Mouse (Mus musculus) midbrain, embryonic 15.5 days (tissue): ENCODE measurements around the gene Dpy30. TPM values are rescaled to one million over a fixed set of nuclear protein-coding genes. Genes with fewer than 3 reads are reported as not detected.

Source experiments
- ATAC-seq: fragments of 200-750 bp; cut with Nextera tagmentation; replicated peaks from 2 replicates; pipeline ENCODE4 v1.8.0; 2017; ENCODE audit warnings: moderate TSS enrichment
- H3K27ac ChIP-seq: fragments of 300-500 bp; sonication (generic); 2 replicates; pipeline ENCODE4 v1.5.1; 2015; ENCODE audit warnings: mild to moderate bottlenecking, inconsistent platforms
- H3K27me3 ChIP-seq: fragments of 300-500 bp; sonication (generic); replicated peaks from 2 replicates; pipeline ENCODE4 v1.6.1; 2015; ENCODE audit warnings: inconsistent platforms
- H3K36me3 ChIP-seq: fragments of 300-500 bp; sonication (generic); replicated peaks from 2 replicates; pipeline ENCODE4 v1.6.1; 2015; ENCODE audit warnings: inconsistent platforms
- H3K4me1 ChIP-seq: fragments of 300-500 bp; sonication (generic); 2 replicates; pipeline ENCODE4 v1.6.1; 2015; ENCODE audit warnings: inconsistent platforms
- H3K4me2 ChIP-seq: fragments of 300-500 bp; sonication (generic); 2 replicates; pipeline ENCODE4 v1.6.1; 2015; ENCODE audit warnings: inconsistent platforms, mild to moderate bottlenecking, moderate library complexity
- H3K4me3 ChIP-seq: fragments of 300-500 bp; sonication (generic); 2 replicates; pipeline ENCODE4 v1.5.1; 2015; ENCODE audit warnings: mild to moderate bottlenecking, inconsistent platforms
- H3K9ac ChIP-seq: fragments of 300-500 bp; sonication (generic); 2 replicates; pipeline ENCODE4 v1.6.1; 2015; ENCODE audit warnings: mild to moderate bottlenecking, inconsistent platforms
- H3K9me3 ChIP-seq: fragments of 300-500 bp; sonication (generic); 2 replicates; pipeline ENCODE4 v1.6.1; 2016; ENCODE audit warnings: inconsistent platforms
- WGBS: fragments of 180-500 bp; shearing (Covaris S2); methylation state at CpG from one replicate; pipeline ENCODE4 v1.1.7; 2015; ENCODE audit warnings: mixed read lengths; 5-methylcytosine and 5-hydroxymethylcytosine counted together
- polyA plus RNA-seq: library from polyadenylated mRNA; unstranded; fragments of >200 nt; fragmentation: Nextera tagmentation; extraction: Ambion mirVana; gene quantifications from 2 replicates; pipeline ENCODE4 v1.2.1, GENCODE M21; 2015

Dpy30 gene
- polyA plus RNA-seq, 1 experiment from 2014 or later, result 191 TPM

- no peaks in the 10 kb centered on the region for H3K4me1 ChIP-seq
- 97% methylated on average over 3 of the region's 3 CpGs for WGBS
- no peaks in the 10 kb centered on the region for H3K36me3 ChIP-seq
- no peak overlapping the region for H3K27ac ChIP-seq
- no peak overlapping the region for H3K4me3 ChIP-seq
- H3K27me3 ChIP-seq, result no peaks in the 10 kb centered on the region
- no peaks in the 10 kb centered on the region for H3K9me3 ChIP-seq
- H3K9ac ChIP-seq, result no peak overlapping the region
- no peak for ATAC-seq
- no peak overlapping the region for H3K4me2 ChIP-seq
Observed at GRCm38 (mm10) chr17:74271541-74272268, 52.0 kb downstream of the Dpy30 start.

- no peak overlapping the region for H3K9ac ChIP-seq
- no peak overlapping the region for H3K27ac ChIP-seq
- H3K4me1 ChIP-seq, result peaks cover 5% of the 10 kb centered on the region
- no peak overlapping the region for H3K4me3 ChIP-seq
- ATAC-seq, result no peak
- 90% methylated on average over 2 of the region's 2 CpGs for WGBS
- H3K27me3 ChIP-seq, result no peaks in the 10 kb centered on the region
- H3K36me3 ChIP-seq, result no peaks in the 10 kb centered on the region
- H3K4me2 ChIP-seq, result no peak overlapping the region
- no peaks in the 10 kb centered on the region for H3K9me3 ChIP-seq
Observed at GRCm38 (mm10) chr17:74270205-74270604, 53.5 kb downstream of the Dpy30 start.

- H3K9me3 ChIP-seq, result no peaks in the 10 kb centered on the region
- H3K4me2 ChIP-seq, result no peak overlapping the region
- no peak for ATAC-seq
- H3K27me3 ChIP-seq, result no peaks in the 10 kb centered on the region
- no peak overlapping the region for H3K27ac ChIP-seq
- no peak overlapping the region for H3K9ac ChIP-seq
- no peak overlapping the region for H3K4me3 ChIP-seq
- 89% methylated on average over 11 of the region's 11 CpGs for WGBS
- no peaks in the 10 kb centered on the region for H3K36me3 ChIP-seq
- peaks cover 15% of the 10 kb centered on the region for H3K4me1 ChIP-seq
Observed at GRCm38 (mm10) chr17:74267415-74268180, 56.1 kb downstream of the Dpy30 start.

- Histone ChIP-seq H3K27me3 (no peaks in the 10 kb centered on the region), H3K27ac (no peak overlapping the region), H3K36me3 (no peaks in the 10 kb centered on the region), H3K9me3 (no peaks in the 10 kb centered on the region), H3K9ac (no peak overlapping the region), H3K4me1 (peaks cover 15% of the 10 kb centered on the region), H3K4me3 (no peak overlapping the region), H3K4me2 (no peak overlapping the region)
- ATAC-seq, result no peak
- WGBS, result 40% methylated on average over 1 of the region's 1 CpGs
Observed at GRCm38 (mm10) chr17:74265636-74266035, 58.1 kb downstream of the Dpy30 start.

GRCm38 (mm10) chr17:74265156-74265505 is 58.6 kb downstream of the Dpy30 start:
- Histone ChIP-seq H3K9me3 (no peaks in the 10 kb centered on the region), H3K9ac (no peak overlapping the region), H3K4me2 (no peak overlapping the region), H3K27me3 (no peaks in the 10 kb centered on the region), H3K4me3 (no peak overlapping the region), H3K36me3 (no peaks in the 10 kb centered on the region), H3K4me1 (peaks cover 15% of the 10 kb centered on the region), H3K27ac (peak overlapping the region; percentile 58)
- 5% methylated on average over 5 of the region's 5 CpGs for WGBS
- ATAC-seq, result no peak; the same call in 1 of the 2 replicates

- Histone ChIP-seq H3K4me3 (no peak overlapping the region), H3K9ac (no peak overlapping the region), H3K36me3 (no peaks in the 10 kb centered on the region), H3K4me1 (peaks cover 15% of the 10 kb centered on the region), H3K27ac (peak overlapping the region; percentile 58), H3K4me2 (no peak overlapping the region), H3K9me3 (no peaks in the 10 kb centered on the region), H3K27me3 (no peaks in the 10 kb centered on the region)
- ATAC-seq, result no peak
- WGBS, result 42% methylated on average over 3 of the region's 3 CpGs
Observed at GRCm38 (mm10) chr17:74264333-74265155, 59.2 kb downstream of the Dpy30 start.

- Histone ChIP-seq H3K9ac (no peak overlapping the region), H3K4me1 (peaks cover 15% of the 10 kb centered on the region), H3K36me3 (no peaks in the 10 kb centered on the region), H3K4me3 (no peak overlapping the region), H3K9me3 (no peaks in the 10 kb centered on the region), H3K27me3 (no peaks in the 10 kb centered on the region), H3K27ac (no peak overlapping the region), H3K4me2 (no peak overlapping the region)
- WGBS, result 85% methylated on average over 3 of the region's 3 CpGs
- no peak for ATAC-seq
Observed at GRCm38 (mm10) chr17:74262415-74262814, 61.3 kb downstream of the Dpy30 start.

Other genes with a start within 250 kb of the Dpy30 start
- 51.3 and 57.8 TPM in 2 replicates for gene Memo1, start 28.4 kb downstream of the Dpy30 start, polyA plus RNA-seq
- gene Spast, start 15.0 kb upstream of the Dpy30 start, polyA plus RNA-seq, result 37.6 and 38.4 TPM in 2 replicates
- gene Slc30a6, start 71.7 kb upstream of the Dpy30 start, polyA plus RNA-seq, result 32.3 and 33.0 TPM in 2 replicates
- 0.41 and 0.43 TPM in 2 replicates for gene Nlrc4, start 135.2 kb upstream of the Dpy30 start, polyA plus RNA-seq
- gene Yipf4, start 165.5 kb upstream of the Dpy30 start, polyA plus RNA-seq, result 45.6 and 46.7 TPM in 2 replicates
- 80.6 and 95.1 TPM in 2 replicates for gene Birc6, start 204.4 kb upstream of the Dpy30 start, polyA plus RNA-seq